Mouse (Mus musculus) heart, postnatal 10 days (tissue): ENCODE results near the gene Olfr632. TPM values are rescaled to one million over a fixed set of nuclear protein-coding genes. Genes with fewer than 3 reads are reported as not detected.
"Not testable (repeated sequence)": the region's sequence is repeated elsewhere in the genome, so short reads cannot be mapped to it uniquely, and the experiment has no call there.

Experiments used
- DNase-seq, 2 experiments: peaks; one replicate each; pipeline ENCODE4 v3.0.0; 2021
- intact Hi-C: fragments of 180-260 bp; cut with DNase I; formaldehyde crosslinking; loops from one replicate; pipeline ENCODE4 v1.15.1; 2025
- total RNA-seq, 2 experiments: library from RNA; stranded (reverse); gene quantifications; 2 replicates each; pipeline ENCODE4 v1.2.3; 2021

The Olfr632 gene
- total RNA-seq: not detected

GRCm38 (mm10) chr7:103934264-103934663 is at the start of gene Olfr632:
TSS of gene Olfr632 (plus strand) at chr7:103934347.
- intact Hi-C loops: no loop called here
- DNase-seq: no peak

GRCm38 (mm10) chr7:103886152-103886551 is 48.0 kb upstream of the Olfr632 start, which contains the start of gene Olfr66:
TSS of gene Olfr66 (minus strand) at chr7:103886252.
- intact Hi-C loops: no loop called here
- DNase-seq: no peak

DNA sequence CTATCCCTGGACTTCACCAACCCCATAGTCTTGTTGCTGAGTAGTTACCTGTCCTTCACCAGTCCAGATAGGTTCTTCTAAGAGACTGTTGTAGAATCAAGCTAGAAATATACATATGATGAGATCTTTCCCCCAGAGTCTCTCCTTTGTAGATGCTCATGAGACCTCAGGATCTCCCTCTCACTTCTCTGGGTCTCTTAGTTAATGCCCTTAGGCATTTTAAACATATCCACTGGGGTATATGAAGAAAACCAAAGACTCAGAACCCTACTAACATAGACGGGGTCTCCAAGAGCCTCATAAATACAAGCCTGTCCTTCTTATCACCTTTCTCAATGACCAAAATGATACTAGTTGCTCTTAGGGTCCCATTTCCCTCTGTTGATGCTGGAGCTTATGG is 39.8 kb upstream of the Olfr632 start, which contains the start of gene Olfr64:
Olfr64 (minus strand) TSS at position 101 of the 400 bp plus-strand sequence.
- intact Hi-C loops: no loop called here
- DNase-seq: no peak

- DNase-seq: no peak
- intact Hi-C loops: no loop called here
Observed at GRCm38 (mm10) chr7:103903187-103903586, 31.0 kb upstream of the Olfr632 start, which contains the start of gene Olfr65. TSS of gene Olfr65 (plus strand) at chr7:103903487.

DNA sequence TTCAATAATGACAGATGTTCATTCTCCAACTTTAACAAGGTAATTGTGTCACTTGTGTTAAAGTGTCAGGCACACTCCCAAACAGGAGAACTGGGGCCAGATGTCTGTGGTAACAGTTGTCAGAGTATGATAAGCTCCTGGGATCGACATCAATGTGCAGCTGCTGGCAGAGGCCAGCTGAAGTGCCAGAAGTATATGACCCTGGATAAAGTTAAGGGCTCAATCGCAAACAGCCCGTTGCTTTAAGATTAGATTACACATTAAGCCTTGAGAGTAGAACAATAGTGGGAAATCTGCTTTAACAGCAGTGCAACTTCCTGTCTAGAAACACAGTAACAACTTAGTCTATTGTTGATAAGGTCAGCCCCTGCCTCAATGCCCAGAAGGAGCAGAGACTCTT is 24.1 kb upstream of the Olfr632 start:
- peak; percentile 3 to 22 for DNase-seq
- intact Hi-C loops: no loop called here

DNA sequence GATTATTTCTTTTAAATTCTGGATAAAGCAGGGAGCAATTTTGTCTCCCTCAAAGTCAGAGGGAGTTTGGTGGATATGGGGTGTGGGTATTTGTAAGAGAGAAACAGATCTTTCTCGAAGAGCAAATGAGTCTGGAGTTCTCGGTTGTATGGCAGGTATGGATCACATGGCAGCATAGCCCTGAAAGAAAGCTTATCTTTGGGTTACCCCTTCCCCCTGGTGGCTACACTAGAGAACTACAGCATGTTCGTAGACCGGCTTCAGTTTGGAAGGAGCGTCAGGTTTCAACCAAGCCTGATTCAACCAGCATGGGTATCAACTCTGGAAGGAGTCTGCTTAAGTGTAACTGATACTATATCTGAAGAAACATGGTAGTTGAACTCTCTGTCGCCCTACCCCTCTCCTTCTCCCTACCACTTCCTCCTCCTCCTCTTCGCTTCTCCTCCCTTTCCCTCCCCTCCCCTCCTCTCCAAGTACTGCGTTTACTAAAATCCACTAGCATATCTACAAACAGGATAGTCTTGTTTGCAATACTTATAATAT is 21.1 kb upstream of the Olfr632 start:
- no peak for DNase-seq
- intact Hi-C loops: no loop called here

GRCm38 (mm10) chr7:103915338-103915737 is 18.8 kb upstream of the Olfr632 start:
- no peak for DNase-seq
- intact Hi-C loops: no loop called here

GRCm38 (mm10) chr7:103928525-103928924 is 5.6 kb upstream of the Olfr632 start, which contains the start of gene Olfr631:
TSS of gene Olfr631 (plus strand) at chr7:103928825.
- no peak for DNase-seq
- intact Hi-C loops: no loop called here

GRCm38 (mm10) chr7:103942730-103943129 is 8.6 kb downstream of the Olfr632 start:
- intact Hi-C loops: loop anchor here (1.0 to 5.0 kb wide), 2 partner anchors 149 to 1435 kb away; no protein-coding TSS in a partner anchor
- DNase-seq: peak; percentile 42 to 55

- DNase-seq: no peak
- intact Hi-C loops: loop anchor here (5.0 kb wide), 1 partner anchor 1437 kb away; no protein-coding TSS in a partner anchor
Observed at GRCm38 (mm10) chr7:103944137-103944536, 10.0 kb downstream of the Olfr632 start, which contains the start of gene Olfr633. TSS of gene Olfr633 (plus strand) at chr7:103944437.

DNA sequence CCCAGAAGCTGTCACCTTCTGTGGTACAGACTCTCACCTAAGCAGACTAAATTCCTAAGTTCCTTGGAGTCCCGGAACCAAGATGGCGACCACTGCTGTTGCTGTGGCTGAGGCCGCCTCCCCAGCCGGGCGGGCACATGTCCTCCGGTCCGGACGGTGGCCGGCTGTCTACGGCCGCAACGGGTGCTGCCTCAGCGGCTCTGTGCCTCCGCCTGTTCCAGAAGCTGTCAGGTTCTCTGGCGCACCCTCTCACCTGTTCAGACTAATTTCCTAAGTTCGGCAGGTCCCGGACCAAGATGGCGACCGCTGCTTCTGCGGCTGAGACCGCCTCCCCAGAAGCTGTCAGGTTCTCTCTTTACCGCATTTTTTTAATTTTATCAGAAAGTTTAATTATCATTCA is 32.7 kb downstream of the Olfr632 start:
- DNase-seq, intact Hi-C loops: not testable (repeated sequence)

DNA sequence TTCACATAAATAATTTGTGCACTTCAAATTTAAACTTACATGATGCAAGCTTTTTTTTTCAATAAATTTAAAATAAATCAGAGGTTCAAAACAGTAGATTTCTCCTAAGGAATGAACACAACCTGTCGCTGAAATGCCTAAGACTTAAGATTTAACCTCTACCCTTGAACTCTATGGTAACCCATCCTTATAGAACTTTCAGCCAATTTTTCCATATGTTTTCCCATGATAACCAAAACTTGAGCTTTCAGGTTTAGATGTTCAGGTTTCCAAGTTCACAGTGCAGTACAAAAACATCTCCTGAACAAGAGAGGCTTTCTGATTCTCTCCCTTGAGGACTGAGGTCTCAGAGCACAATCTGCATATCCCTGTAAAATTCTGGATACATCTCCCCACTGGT is 36.7 kb downstream of the Olfr632 start, which contains the start of gene Olfr635:
Olfr635 (plus strand) TSS at position 301 of the 400 bp plus-strand sequence.
- no peak for DNase-seq
- intact Hi-C loops: no loop called here

DNA sequence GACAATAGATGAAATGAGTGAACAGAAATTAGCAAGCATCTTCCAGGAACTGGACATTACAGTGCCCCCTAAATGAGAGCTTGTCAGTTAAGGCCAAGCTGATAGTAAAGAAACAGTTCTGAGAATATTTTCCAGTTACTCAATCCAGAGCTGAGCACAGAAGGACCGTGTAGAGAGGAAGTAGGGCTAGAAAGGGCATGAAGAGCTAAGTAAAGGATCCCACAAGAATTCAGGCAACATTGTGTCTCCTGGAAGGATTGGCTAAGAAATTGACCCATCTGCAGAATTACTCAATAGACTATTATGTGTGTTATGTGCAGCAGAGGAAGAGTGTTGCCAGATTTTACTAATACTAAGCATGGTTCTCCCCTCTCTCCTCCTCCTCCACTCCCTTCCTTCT is 37.6 kb downstream of the Olfr632 start:
- intact Hi-C loops: no loop called here
- no peak for DNase-seq

Other genes with a start within 250 kb of the Olfr632 start
- gene Olfr243, start 219.7 kb upstream of the Olfr632 start, total RNA-seq: not detected
- not detected for gene Olfr628, start 204.0 kb upstream of the Olfr632 start, total RNA-seq
- gene Olfr629, start 189.4 kb upstream of the Olfr632 start, total RNA-seq: not detected
- not detected for gene Olfr630, start 177.0 kb upstream of the Olfr632 start, total RNA-seq
- not detected for gene Olfr69, start 162.8 kb upstream of the Olfr632 start, total RNA-seq
- gene Olfr68, start 154.6 kb upstream of the Olfr632 start, total RNA-seq: not detected
- not detected for gene Olfr67, start 142.5 kb upstream of the Olfr632 start, total RNA-seq
- gene Hbb-bt, start 120.4 kb upstream of the Olfr632 start, total RNA-seq: 1,000 to 10,000 TPM in 1 of 2 experiments, 100 to 1,000 TPM in 1; 560 to 1,219 TPM
- 1,000 to 10,000 TPM; 4,406 to 9,811 TPM for gene Hbb-bs, start 106.3 kb upstream of the Olfr632 start, total RNA-seq
- gene Hbb-bh2, start 93.8 kb upstream of the Olfr632 start, total RNA-seq: not detected
- gene Hbb-bh1, start 91.2 kb upstream of the Olfr632 start, total RNA-seq: not detected
- not detected for gene Hbb-y, start 81.1 kb upstream of the Olfr632 start, total RNA-seq
- not detected for gene Olfr66, start 48.1 kb upstream of the Olfr632 start, total RNA-seq
- not detected for gene Olfr64, start 39.9 kb upstream of the Olfr632 start, total RNA-seq
- not detected for gene Olfr65, start 30.9 kb upstream of the Olfr632 start, total RNA-seq
- gene Olfr631, start 5.5 kb upstream of the Olfr632 start, total RNA-seq: not detected
- gene Olfr633, start 10.1 kb downstream of the Olfr632 start, total RNA-seq: not detected
- not detected for gene Olfr635, start 36.8 kb downstream of the Olfr632 start, total RNA-seq
- not detected for gene Olfr638, start 64.4 kb downstream of the Olfr632 start, total RNA-seq
- not detected for gene Olfr639, start 83.0 kb downstream of the Olfr632 start, total RNA-seq
- gene Olfr640, start 91.2 kb downstream of the Olfr632 start, total RNA-seq: not detected
- not detected for gene Olfr641, start 101.1 kb downstream of the Olfr632 start, total RNA-seq
- not detected for gene Olfr642, start 118.3 kb downstream of the Olfr632 start, total RNA-seq
- gene 4930516K23Rik, start 127.1 kb downstream of the Olfr632 start, total RNA-seq: not detected
- gene Olfr644, start 137.5 kb downstream of the Olfr632 start, total RNA-seq: not detected
- not detected for gene Olfr645, start 151.1 kb downstream of the Olfr632 start, total RNA-seq
- not detected for gene Olfr646, start 170.5 kb downstream of the Olfr632 start, total RNA-seq
- not detected for gene Ubqln5, start 195.5 kb downstream of the Olfr632 start, total RNA-seq
- not detected for gene Olfr643, start 203.1 kb downstream of the Olfr632 start, total RNA-seq
- not detected for gene Ubqln3, start 208.9 kb downstream of the Olfr632 start, total RNA-seq
- gene Ubqlnl, start 216.2 kb downstream of the Olfr632 start, total RNA-seq: not detected
- gene Olfm5, start 230.5 kb downstream of the Olfr632 start, total RNA-seq: not detected
- gene Olfr648, start 249.0 kb downstream of the Olfr632 start, total RNA-seq: not detected